Mouse (Mus musculus): ENCODE results near the gene Mast4. TPM values are rescaled to one million over a fixed set of nuclear protein-coding genes. Genes with fewer than 3 reads are reported as not detected.

Mast4 gene
- total and polyA plus RNA-seq, 3 experiments, result 8.5 to 33.1 (median 23.6) TPM

DNA sequence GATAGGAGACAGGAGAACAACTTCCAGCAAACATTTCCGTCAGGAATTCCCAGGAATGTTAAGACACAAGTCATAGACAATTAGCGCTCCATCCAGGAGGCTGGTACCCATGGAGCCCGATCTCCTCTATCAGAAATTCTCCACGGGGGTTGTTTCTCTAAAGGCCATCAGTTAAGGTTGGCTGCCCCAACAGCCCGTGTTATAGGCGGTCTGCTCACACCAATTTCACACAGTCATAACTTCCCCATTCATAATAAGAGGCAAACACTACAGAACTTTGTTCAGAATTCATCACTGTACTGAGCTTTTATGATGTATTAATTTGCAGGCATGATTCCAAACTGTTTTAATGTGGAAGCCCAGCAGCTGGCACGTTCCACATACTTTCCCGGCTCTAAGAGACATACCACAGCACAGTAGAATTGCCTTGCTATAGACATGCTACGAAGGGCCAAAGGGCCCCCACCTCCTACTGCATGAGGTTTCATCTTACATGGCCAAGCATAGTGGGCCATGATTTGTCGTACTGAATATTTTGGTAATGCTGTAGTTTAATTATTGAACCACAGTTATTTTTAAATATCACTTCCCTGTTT lies 19.1 kb downstream of the Mast4 start:
- Histone ChIP-seq H3K4me3 (no peak overlapping the region), H3K9ac (ENCODE audit: low read depth, low read length) (no peak overlapping the region), H3K79me2 (replicated peaks; ENCODE audit: control insufficient read depth, insufficient read depth, low read length) (no peaks in the 10 kb centered on the region), H3K27me3 (ENCODE audit: control insufficient read depth, insufficient read depth, low read length) (no peaks in the 10 kb centered on the region), H3K36me3 (ENCODE audit: control insufficient read depth, insufficient read depth, low read length) (no peaks in the 10 kb centered on the region), H3K4me1 (ENCODE audit: control insufficient read depth, insufficient read depth, low read length) (peaks cover 3% of the 10 kb centered on the region), H3K27ac (no peak overlapping the region)
- no peak for TF ChIP-seq CTCF (IDR thresholded peaks at IDR 0.05)
- intact Hi-C loops (cut with DNase I), result no loop called here
- DNase-seq, result no peak
- WGBS, result 50% methylated on average over 10 of the region's 10 CpGs

DNA sequence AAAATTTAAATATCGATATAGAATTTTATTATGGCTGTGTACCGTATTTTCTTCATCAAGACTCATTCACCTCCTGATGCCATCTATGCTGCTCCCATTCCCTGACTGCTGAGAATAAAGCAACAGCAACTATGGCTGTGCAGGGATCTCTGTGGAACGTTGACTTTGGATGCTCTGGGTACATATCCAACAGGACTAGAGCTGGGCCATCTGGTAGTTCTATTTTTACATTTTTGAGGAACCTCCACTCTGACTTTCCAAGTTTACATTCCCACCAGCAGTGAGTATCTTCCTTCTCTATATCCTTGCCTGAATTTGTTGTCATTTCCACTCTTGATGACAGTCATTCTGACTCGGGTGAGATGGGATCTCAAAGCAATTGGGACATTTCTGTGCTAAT lies 26.0 kb downstream of the Mast4 start:
- 83% methylated on average over 4 of the region's 4 CpGs for WGBS
- no peaks in the 10 kb centered on the region for H3K36me3 ChIP-seq (ENCODE audit: control insufficient read depth, insufficient read depth, low read length)

DNA sequence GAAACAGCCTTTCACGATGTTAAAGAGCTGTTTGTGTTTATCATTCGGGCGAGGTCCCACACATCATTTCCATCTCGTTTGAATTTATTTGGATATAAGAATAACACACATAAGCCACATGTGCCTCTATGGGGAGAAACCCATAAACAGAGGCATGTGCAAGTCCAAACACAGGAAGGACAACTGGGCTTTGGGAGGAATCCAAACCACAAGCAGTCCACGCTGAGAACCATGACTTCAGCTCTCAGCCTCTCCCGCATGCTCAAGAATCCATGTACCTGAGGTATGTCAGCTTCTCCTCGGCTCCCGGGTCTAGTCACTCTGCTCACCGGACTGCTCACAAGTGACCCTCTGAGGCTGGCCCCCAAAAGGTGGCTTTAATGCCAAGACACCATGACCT lies 30.5 kb downstream of the Mast4 start:
- no peak overlapping the region for H3K4me3 ChIP-seq
- no peaks in the 10 kb centered on the region for H3K79me2 ChIP-seq (replicated peaks; ENCODE audit: control insufficient read depth, insufficient read depth, low read length)
- no peak for DNase-seq
- 73% methylated on average over 9 of the region's 9 CpGs for WGBS
- no peaks in the 10 kb centered on the region; the same call in 1 of the 2 replicates for H3K4me1 ChIP-seq (ENCODE audit: control insufficient read depth, insufficient read depth, low read length)
- TF ChIP-seq EP300 (IDR thresholded peaks at IDR 0.05; ENCODE audit: insufficient read depth, low read depth, low read length) (no peak), CTCF (IDR thresholded peaks at IDR 0.05) (no peak), POLR2A (IDR thresholded peaks at IDR 0.05; ENCODE audit: insufficient read depth, low read depth, low read length) (no peak)
- intact Hi-C loops (cut with DNase I), result no loop called here
- H3K36me3 ChIP-seq (ENCODE audit: control insufficient read depth, insufficient read depth, low read length), result no peaks in the 10 kb centered on the region
- H3K27ac ChIP-seq, result no peak overlapping the region
- no peaks in the 10 kb centered on the region for H3K27me3 ChIP-seq (ENCODE audit: control insufficient read depth, insufficient read depth, low read length)
- H3K9ac ChIP-seq (ENCODE audit: low read depth, low read length), result no peak overlapping the region

More for the DNA sequence above, 26.0 kb downstream of the Mast4 start:
- no peaks in the 10 kb centered on the region for H3K27me3 ChIP-seq (ENCODE audit: control insufficient read depth, insufficient read depth, low read length)
- intact Hi-C loops (cut with DNase I), result no loop called here
- H3K27ac ChIP-seq, result no peak overlapping the region
- no peak for DNase-seq
- no peaks in the 10 kb centered on the region for H3K79me2 ChIP-seq (replicated peaks; ENCODE audit: control insufficient read depth, insufficient read depth, low read length)
- H3K4me3 ChIP-seq, result no peak overlapping the region
- H3K4me1 ChIP-seq (ENCODE audit: control insufficient read depth, insufficient read depth, low read length), result no peaks in the 10 kb centered on the region; the same call in 1 of the 2 replicates
- TF ChIP-seq CTCF (IDR thresholded peaks at IDR 0.05) (no peak), EP300 (IDR thresholded peaks at IDR 0.05; ENCODE audit: insufficient read depth, low read depth, low read length) (no peak), POLR2A (IDR thresholded peaks at IDR 0.05; ENCODE audit: insufficient read depth, low read depth, low read length) (no peak)
- no peak overlapping the region for H3K9ac ChIP-seq (ENCODE audit: low read depth, low read length)

DNA sequence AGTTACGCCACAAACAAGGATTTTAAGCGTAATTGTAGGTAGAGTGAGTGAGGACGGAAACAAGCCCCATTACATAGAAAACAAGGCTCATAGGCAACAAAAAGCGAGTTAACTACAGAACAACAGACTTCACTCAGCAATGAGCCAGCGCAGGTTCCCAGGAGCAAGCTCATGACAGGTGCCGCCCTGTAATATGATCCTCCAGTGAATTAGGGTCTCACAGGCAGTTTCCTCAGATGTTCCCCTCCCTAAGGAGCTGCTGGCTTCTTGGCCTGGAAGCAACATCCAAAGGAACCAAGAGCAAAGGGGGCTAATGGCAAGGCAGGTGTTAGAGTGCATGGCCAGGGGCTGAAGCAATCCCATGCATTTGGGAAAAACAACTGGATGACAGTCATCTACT lies 31.8 kb downstream of the Mast4 start:
- no peak overlapping the region for H3K9ac ChIP-seq (ENCODE audit: low read depth, low read length)
- H3K27ac ChIP-seq, result no peak overlapping the region
- H3K36me3 ChIP-seq (ENCODE audit: control insufficient read depth, insufficient read depth, low read length), result no peaks in the 10 kb centered on the region
- no peaks in the 10 kb centered on the region for H3K27me3 ChIP-seq (ENCODE audit: control insufficient read depth, insufficient read depth, low read length)
- no peak for TF ChIP-seq POLR2A (IDR thresholded peaks at IDR 0.05; ENCODE audit: insufficient read depth, low read depth, low read length)
- no peak overlapping the region for H3K4me3 ChIP-seq
- 84% methylated on average over 6 of the region's 6 CpGs for WGBS
- no peaks in the 10 kb centered on the region; the same call in 1 of the 2 replicates for H3K4me1 ChIP-seq (ENCODE audit: control insufficient read depth, insufficient read depth, low read length)
- no peak for DNase-seq
- intact Hi-C loops (cut with DNase I), result no loop called here
- H3K79me2 ChIP-seq (replicated peaks; ENCODE audit: control insufficient read depth, insufficient read depth, low read length), result no peaks in the 10 kb centered on the region

DNA sequence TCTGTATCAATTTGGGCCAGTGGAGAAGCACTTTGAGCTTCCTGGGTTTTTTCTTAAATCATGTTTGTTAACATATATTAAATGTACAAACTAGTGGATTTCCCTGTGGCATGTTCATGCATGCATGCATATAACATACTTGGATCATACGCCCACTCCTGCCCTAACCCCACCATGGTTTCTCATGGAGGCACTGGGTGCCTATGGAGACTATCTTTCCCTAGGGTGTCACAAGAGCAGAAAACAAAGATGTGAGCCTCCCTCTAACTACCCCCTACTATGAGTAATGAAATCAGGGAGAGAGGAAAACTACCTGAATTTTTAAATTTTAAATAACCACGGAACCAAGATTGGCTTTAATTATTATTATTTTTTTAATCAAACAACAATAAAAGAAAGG lies 32.2 kb downstream of the Mast4 start:
- TF ChIP-seq EP300 (IDR thresholded peaks at IDR 0.05; ENCODE audit: insufficient read depth, low read depth, low read length) (no peak), CTCF (IDR thresholded peaks at IDR 0.05) (no peak), POLR2A (IDR thresholded peaks at IDR 0.05; ENCODE audit: insufficient read depth, low read depth, low read length) (no peak)
- 98% methylated on average over 2 of the region's 2 CpGs for WGBS
- Histone ChIP-seq H3K79me2 (replicated peaks; ENCODE audit: control insufficient read depth, insufficient read depth, low read length) (no peaks in the 10 kb centered on the region), H3K36me3 (ENCODE audit: control insufficient read depth, insufficient read depth, low read length) (no peaks in the 10 kb centered on the region), H3K4me1 (ENCODE audit: control insufficient read depth, insufficient read depth, low read length) (no peaks in the 10 kb centered on the region; the same call in 1 of the 2 replicates), H3K9ac (ENCODE audit: low read depth, low read length) (no peak overlapping the region), H3K4me3 (no peak overlapping the region), H3K27me3 (ENCODE audit: control insufficient read depth, insufficient read depth, low read length) (no peaks in the 10 kb centered on the region), H3K27ac (no peak overlapping the region)
- intact Hi-C loops (cut with DNase I), result no loop called here
- DNase-seq, result no peak

DNA sequence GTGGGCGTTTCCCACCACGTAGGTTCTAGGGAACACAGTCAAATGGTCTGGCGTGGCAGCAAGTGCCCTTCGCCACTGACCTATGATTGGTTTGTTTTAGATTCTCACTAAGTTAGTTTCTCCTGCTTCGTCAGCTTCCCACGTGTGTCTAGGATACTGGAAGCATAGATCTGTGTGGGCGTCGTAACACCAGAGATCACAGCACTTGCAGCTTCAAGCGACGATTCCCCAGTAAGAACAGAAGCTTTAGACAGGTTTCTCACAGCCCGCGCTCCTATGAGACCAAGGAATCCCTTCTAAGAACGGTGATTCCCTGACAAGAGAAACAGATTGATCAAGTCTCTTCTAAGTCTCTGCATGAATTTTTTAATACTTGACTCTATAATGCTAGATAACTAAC lies 39.9 kb downstream of the Mast4 start:
- WGBS, result 84% methylated on average over 13 of the region's 13 CpGs
- H3K9ac ChIP-seq (ENCODE audit: low read depth, low read length), result no peak overlapping the region
- TF ChIP-seq POLR2A (IDR thresholded peaks at IDR 0.05; ENCODE audit: insufficient read depth, low read depth, low read length), result no peak
- TF ChIP-seq CTCF (IDR thresholded peaks at IDR 0.05), result no peak
- intact Hi-C loops (cut with DNase I), result no loop called here
- no peaks in the 10 kb centered on the region for H3K27me3 ChIP-seq (ENCODE audit: control insufficient read depth, insufficient read depth, low read length)
- H3K36me3 ChIP-seq (ENCODE audit: control insufficient read depth, insufficient read depth, low read length), result no peaks in the 10 kb centered on the region
- peaks cover 2% of the 10 kb centered on the region for H3K4me1 ChIP-seq (ENCODE audit: control insufficient read depth, insufficient read depth, low read length)
- no peaks in the 10 kb centered on the region for H3K79me2 ChIP-seq (replicated peaks; ENCODE audit: control insufficient read depth, insufficient read depth, low read length)
- no peak overlapping the region for H3K4me3 ChIP-seq
- H3K27ac ChIP-seq, result no peak overlapping the region
- DNase-seq, result no peak

Measured in heart, adult 2 months (tissue).